Mouse (Mus musculus) central nervous system, embryonic 18 days (tissue): ENCODE measurements around the gene Adcy2. TPM values are rescaled to one million over a fixed set of nuclear protein-coding genes. Genes with fewer than 3 reads are reported as not detected.

Experiments used
- polyA plus RNA-seq: library from polyadenylated mRNA; depleted of rRNA; stranded (reverse); fragments of >200 nt; gene quantifications from 2 replicates; pipeline ENCODE4 v1.2.3, GENCODE M21; 2012; rRNA removed

The Adcy2 gene
- polyA plus RNA-seq, result 28.3 TPM in 2 replicates

DNA sequence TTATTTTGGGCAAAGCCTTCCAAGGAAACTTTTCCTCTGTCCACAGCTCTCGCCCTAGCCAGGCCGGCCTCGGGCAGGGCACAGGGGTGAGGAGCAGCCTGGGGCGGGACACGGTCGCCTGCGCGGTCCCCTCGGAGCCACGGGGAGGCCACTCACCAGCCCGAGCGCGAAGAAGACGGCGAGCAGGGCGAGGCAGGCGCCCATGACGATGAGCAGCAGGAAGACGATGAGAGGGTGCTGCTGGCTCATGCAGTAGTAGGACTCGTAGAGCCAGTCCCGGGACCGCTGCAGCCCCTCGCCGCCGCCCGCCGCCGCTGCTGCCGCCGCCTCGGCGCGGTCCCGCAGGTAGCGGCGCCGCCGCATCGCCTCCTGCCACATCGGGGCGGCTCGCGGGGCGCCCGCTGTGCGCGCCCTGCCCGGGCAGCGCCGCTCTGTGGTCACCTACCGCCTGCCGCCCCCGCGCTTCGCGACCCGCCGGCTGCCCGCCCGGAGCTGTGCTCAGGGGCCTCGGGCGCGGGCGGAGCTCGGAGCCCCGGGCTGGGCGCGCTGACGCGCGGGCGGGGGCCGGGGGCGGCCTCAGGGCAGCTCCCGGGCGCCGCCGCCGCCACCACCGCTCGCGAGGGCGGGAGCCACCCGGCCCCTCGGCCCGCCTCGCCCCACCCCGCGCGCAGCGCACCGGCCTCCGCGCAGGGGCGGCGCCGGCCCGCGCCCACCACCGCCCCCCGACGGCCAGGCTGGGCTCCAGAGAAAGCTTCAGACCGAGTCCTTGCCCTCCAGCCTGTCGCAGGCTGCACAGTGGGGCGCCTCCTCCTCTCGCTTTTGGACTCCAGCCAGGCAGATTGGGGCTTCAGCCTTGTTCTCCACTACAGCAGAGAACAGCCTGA lies at the start of gene Adcy2:
TSS of gene Adcy2 (minus strand) at position 624 of the 884 bp plus-strand sequence.

DNA sequence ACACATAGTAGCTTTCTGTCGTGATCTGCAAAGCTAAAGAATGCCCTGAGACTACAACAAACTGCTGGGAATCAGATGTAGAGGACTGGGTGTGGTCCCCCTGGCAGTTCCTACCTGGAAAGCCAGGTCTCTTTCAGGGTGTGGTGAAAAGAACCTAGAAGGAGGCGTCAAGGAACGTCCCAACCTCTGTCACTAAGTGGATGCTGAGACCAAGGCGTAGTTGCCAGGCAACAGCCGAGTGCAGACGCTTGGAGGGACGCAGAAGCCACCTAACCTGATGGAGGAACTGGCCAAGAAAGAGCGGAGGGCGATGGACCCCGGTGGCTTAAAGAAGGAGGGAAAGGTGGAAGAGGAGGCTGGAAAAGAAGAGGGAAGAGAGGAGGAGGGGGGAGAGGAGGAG lies 402.1 kb downstream of the Adcy2 start, which contains the start of gene 1700001L19Rik:
TSS of gene 1700001L19Rik (plus strand) at position 223 of the 400 bp plus-strand sequence.

GRCm38 (mm10) chr13:68581747-68582516 lies 417.4 kb downstream of the Adcy2 start, which contains the start of the genes Mtrr and Fastkd3:
Mtrr (minus strand) TSS chr13:68582149.
Fastkd3 (plus strand) TSS chr13:68582234.

